Mouse (Mus musculus): ENCODE data around the gene Vnn1. TPM values are rescaled to one million over a fixed set of nuclear protein-coding genes. Genes with fewer than 3 reads are reported as not detected.

Gene Vnn1
- polyA plus RNA-seq, 1 experiment from 2014 or later: 3.1 TPM

DNA sequence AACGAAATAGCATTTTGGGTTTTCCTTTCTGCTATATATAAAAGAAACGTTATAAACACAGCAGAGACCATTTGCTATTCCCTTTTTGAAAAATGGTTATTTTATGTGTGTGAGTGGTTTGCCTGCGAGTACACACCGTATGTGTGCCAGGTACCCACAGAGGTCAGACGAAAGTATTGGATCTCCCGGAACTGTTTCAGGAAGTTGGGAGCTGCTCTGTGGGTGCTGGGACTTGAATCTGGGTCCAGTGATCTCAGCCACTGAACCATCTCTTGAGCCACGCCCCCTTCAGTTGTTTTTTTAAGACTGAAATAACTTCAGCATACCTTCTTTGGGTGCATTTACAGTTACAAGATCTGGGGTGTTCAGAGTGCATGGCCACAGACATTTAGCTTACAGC, 888 bp downstream of the Vnn1 start:
- 79% methylated on average over 7 of the region's 7 CpGs for WGBS
- Histone ChIP-seq H3K36me3 (ENCODE audit: control insufficient read depth, insufficient read depth, low read length) (no peaks in the 10 kb centered on the region), H3K27me3 (ENCODE audit: control insufficient read depth, insufficient read depth, low read length) (no peaks in the 10 kb centered on the region)

DNA sequence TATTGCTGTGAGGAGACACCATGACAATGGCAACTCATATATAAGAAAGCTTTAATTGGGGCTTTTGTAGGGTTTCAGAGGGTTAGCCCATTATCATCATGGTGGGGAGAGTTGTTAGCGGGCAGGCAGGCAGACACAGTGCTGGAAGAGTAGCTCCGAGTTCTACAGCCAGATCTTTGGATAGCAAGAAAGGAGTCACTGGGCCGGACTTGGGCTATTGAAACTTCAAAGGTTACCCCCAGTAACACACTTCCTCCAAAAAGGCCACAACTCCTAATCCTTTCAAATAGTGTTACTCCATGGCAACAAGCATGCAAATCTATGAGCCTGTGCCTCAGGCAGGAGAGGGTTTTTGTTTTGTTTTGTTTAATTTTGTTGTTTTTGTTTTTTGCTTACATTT, 6.6 kb downstream of the Vnn1 start:
- WGBS: 61% methylated on average over 3 of the region's 3 CpGs
- ATAC-seq (ENCODE audit: low FRiP score): no peak
- no peaks in the 10 kb centered on the region for H3K27me3 ChIP-seq (ENCODE audit: control insufficient read depth, insufficient read depth, low read length)
- no peaks in the 10 kb centered on the region for H3K9me3 ChIP-seq (ENCODE audit: control insufficient read depth, low read length)
- H3K9ac ChIP-seq (ENCODE audit: low read depth, low read length): no peak overlapping the region
- H3K4me2 ChIP-seq (replicated peaks; ENCODE audit: low read depth, low read length): no peak overlapping the region
- no peak overlapping the region for H3K27ac ChIP-seq (ENCODE audit: low read depth, low read length)
- H3K36me3 ChIP-seq (ENCODE audit: control insufficient read depth, insufficient read depth, low read length): no peaks in the 10 kb centered on the region
- H3K4me3 ChIP-seq (ENCODE audit: low read depth, low read length): no peak overlapping the region
- DNase-seq (ENCODE audit: low spot score): no peak
- no peaks in the 10 kb centered on the region for H3K4me1 ChIP-seq (replicated peaks; ENCODE audit: control insufficient read depth, insufficient read depth, low read length)

More for the DNA sequence above, 888 bp downstream of the Vnn1 start:
- H3K27ac ChIP-seq (ENCODE audit: low read depth, low read length): no peak overlapping the region
- H3K4me3 ChIP-seq (ENCODE audit: low read depth, low read length): no peak overlapping the region
- ATAC-seq (ENCODE audit: low FRiP score): no peak
- H3K4me1 ChIP-seq (replicated peaks; ENCODE audit: control insufficient read depth, insufficient read depth, low read length): no peaks in the 10 kb centered on the region
- no peak overlapping the region for H3K9ac ChIP-seq (ENCODE audit: low read depth, low read length)
- no peaks in the 10 kb centered on the region for H3K9me3 ChIP-seq (ENCODE audit: control insufficient read depth, low read length)
- no peak for DNase-seq (ENCODE audit: low spot score)
- no peak overlapping the region for H3K4me2 ChIP-seq (replicated peaks; ENCODE audit: low read depth, low read length)

DNA sequence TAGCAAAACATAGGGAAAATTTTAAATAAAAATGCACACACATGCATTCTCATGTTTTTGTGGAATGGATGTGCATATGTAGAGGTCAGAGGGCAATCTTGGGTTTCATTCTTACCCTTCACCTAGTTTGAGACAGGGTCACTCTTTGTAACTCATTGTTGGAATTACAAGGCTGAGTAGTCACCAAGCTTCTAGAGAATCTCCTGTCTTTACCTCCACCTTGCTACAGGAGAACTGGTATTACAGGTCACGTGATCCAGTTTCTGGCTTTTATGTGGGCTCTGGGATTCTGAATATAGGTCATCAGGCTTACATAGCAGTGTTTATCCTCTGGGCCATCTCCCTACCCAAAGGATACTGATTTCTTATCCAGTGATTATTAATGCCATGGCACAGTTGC, 11.2 kb downstream of the Vnn1 start:
- Histone ChIP-seq H3K9me3 (ENCODE audit: control insufficient read depth, low read length) (no peaks in the 10 kb centered on the region), H3K27me3 (ENCODE audit: control insufficient read depth, insufficient read depth, low read length) (no peaks in the 10 kb centered on the region), H3K27ac (ENCODE audit: low read depth, low read length) (no peak overlapping the region), H3K9ac (ENCODE audit: low read depth, low read length) (no peak overlapping the region), H3K36me3 (ENCODE audit: control insufficient read depth, insufficient read depth, low read length) (no peaks in the 10 kb centered on the region), H3K4me3 (ENCODE audit: low read depth, low read length) (no peak overlapping the region), H3K4me2 (replicated peaks; ENCODE audit: low read depth, low read length) (no peak overlapping the region), H3K4me1 (replicated peaks; ENCODE audit: control insufficient read depth, insufficient read depth, low read length) (no peaks in the 10 kb centered on the region)
- 93% methylated on average over 1 of the region's 1 CpGs for WGBS
- DNase-seq (ENCODE audit: low spot score) (no peak), ATAC-seq (ENCODE audit: low FRiP score) (no peak)

DNA sequence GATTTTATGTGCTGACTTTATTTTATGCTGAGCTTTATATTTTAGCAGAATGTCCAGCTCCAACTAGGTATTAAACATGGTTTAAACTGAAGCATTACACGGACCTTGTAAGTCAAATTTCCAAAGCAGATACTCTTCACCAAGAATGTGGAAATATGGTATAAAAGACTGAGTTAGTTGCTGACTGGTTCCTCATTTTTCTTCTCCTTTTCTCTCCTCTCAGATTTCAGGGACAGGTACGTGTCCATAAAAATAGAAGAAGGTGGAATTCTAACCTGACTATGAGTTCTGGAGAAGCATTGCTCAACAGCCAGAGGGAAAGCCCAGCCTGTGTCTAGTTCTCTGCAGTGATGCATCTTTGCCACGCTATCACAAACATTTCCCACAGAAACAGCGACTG, 25.6 kb downstream of the Vnn1 start, which contains the start of gene Taar1:
Taar1 (plus strand) TSS at position 301 of the 400 bp plus-strand sequence.
- no peaks in the 10 kb centered on the region for H3K4me1 ChIP-seq (replicated peaks; ENCODE audit: control insufficient read depth, insufficient read depth, low read length)
- WGBS: 87% methylated on average over 4 of the region's 4 CpGs
- H3K4me3 ChIP-seq (ENCODE audit: low read depth, low read length): no peak within 1 kb of the TSS
- H3K9ac ChIP-seq (ENCODE audit: low read depth, low read length): no peak within 1 kb of the TSS
- no peak within 1 kb of the TSS for H3K4me2 ChIP-seq (replicated peaks; ENCODE audit: low read depth, low read length)
- H3K27me3 ChIP-seq (ENCODE audit: control insufficient read depth, insufficient read depth, low read length): no peaks in the 10 kb centered on the region
- ATAC-seq (ENCODE audit: low FRiP score) (no peak), DNase-seq (ENCODE audit: low spot score) (no peak)
- H3K9me3 ChIP-seq (ENCODE audit: control insufficient read depth, low read length): no peaks in the 10 kb centered on the region
- no peaks in the 10 kb centered on the region for H3K36me3 ChIP-seq (ENCODE audit: control insufficient read depth, insufficient read depth, low read length)
- no peak within 1 kb of the TSS for H3K27ac ChIP-seq (ENCODE audit: low read depth, low read length)

DNA sequence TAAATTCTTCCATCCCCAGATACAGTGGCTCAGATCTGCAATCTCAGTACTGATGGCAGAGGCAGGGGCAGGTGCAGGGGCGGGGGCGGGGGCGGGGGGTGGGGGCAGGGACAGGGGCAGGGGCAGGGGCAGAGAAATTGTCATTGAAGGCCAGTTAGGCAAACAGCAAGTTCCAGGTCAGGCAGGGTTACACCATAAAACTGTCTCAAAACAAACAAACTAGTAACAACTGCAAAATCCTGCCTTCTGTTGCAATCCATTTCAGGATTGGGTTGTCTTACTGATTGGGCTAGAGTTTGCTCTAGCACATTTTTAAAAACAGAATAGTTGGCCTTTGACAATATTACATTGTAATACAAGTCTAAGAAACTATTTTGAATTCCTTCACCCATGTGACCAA, 28.0 kb downstream of the Vnn1 start:
- Histone ChIP-seq H3K36me3 (ENCODE audit: control insufficient read depth, insufficient read depth, low read length) (no peaks in the 10 kb centered on the region), H3K4me3 (ENCODE audit: low read depth, low read length) (no peak overlapping the region), H3K27ac (ENCODE audit: low read depth, low read length) (no peak overlapping the region), H3K4me2 (replicated peaks; ENCODE audit: low read depth, low read length) (no peak overlapping the region), H3K4me1 (replicated peaks; ENCODE audit: control insufficient read depth, insufficient read depth, low read length) (no peaks in the 10 kb centered on the region), H3K9me3 (ENCODE audit: control insufficient read depth, low read length) (no peaks in the 10 kb centered on the region), H3K27me3 (ENCODE audit: control insufficient read depth, insufficient read depth, low read length) (no peaks in the 10 kb centered on the region), H3K9ac (ENCODE audit: low read depth, low read length) (no peak overlapping the region)
- 76% methylated on average over 3 of the region's 3 CpGs for WGBS
- DNase-seq (ENCODE audit: low spot score) (no peak), ATAC-seq (ENCODE audit: low FRiP score) (no peak)

DNA sequence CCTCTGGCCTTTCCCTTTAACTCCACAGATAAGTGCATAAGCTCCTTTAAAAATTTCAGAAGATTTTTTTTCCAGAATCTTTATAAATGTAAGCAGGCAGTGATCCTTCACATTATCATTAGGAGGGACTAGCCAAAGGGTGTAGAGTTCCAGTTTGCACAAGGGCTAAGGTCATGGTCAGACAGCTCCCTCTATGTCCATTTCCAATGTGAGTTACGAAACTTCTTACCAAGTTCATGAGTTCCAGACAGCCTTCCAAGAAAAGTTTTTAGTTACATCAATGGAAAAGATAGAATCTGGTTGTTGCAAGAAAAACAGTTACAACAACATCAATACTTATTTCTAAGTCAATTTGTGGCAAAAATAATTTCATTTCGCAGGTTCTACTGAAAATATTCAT, 29.5 kb downstream of the Vnn1 start:
- DNase-seq (ENCODE audit: low spot score) (no peak), ATAC-seq (ENCODE audit: low FRiP score) (no peak)
- H3K9ac ChIP-seq (ENCODE audit: low read depth, low read length): no peak overlapping the region
- no peaks in the 10 kb centered on the region for H3K27me3 ChIP-seq (ENCODE audit: control insufficient read depth, insufficient read depth, low read length)
- H3K4me3 ChIP-seq (ENCODE audit: low read depth, low read length): no peak overlapping the region
- H3K9me3 ChIP-seq (ENCODE audit: control insufficient read depth, low read length): no peaks in the 10 kb centered on the region
- H3K36me3 ChIP-seq (ENCODE audit: control insufficient read depth, insufficient read depth, low read length): no peaks in the 10 kb centered on the region
- H3K4me1 ChIP-seq (replicated peaks; ENCODE audit: control insufficient read depth, insufficient read depth, low read length): no peaks in the 10 kb centered on the region
- WGBS: 87% methylated on average over 2 of the region's 2 CpGs
- H3K27ac ChIP-seq (ENCODE audit: low read depth, low read length): no peak overlapping the region
- H3K4me2 ChIP-seq (replicated peaks; ENCODE audit: low read depth, low read length): no peak overlapping the region

DNA sequence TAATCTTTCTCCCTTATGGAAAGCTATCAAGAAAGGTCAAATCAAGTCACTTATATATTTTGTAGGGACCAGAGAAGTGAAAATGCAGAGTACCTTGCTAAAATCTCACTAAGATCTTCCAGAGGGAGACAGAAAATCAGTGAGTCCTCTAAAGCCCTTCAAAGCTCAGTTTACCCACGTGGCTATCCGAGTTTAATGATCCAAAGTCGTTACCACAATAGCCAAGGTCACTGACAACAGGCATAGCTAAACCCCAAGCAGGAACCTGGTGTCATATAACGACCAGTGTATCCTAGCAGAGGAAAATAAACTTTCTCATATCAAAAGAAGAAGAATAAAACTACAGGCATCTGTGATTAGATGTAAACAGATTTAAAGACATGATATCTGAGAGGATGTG, 43.1 kb downstream of the Vnn1 start:
- no peak for DNase-seq (ENCODE audit: low spot score)
- WGBS: 56% methylated on average over 4 of the region's 4 CpGs
- Histone ChIP-seq H3K27me3 (ENCODE audit: control insufficient read depth, insufficient read depth, low read length) (no peaks in the 10 kb centered on the region), H3K4me2 (replicated peaks; ENCODE audit: low read depth, low read length) (no peak overlapping the region), H3K36me3 (ENCODE audit: control insufficient read depth, insufficient read depth, low read length) (no peaks in the 10 kb centered on the region), H3K4me3 (ENCODE audit: low read depth, low read length) (no peak overlapping the region), H3K9ac (ENCODE audit: low read depth, low read length) (no peak overlapping the region), H3K27ac (ENCODE audit: low read depth, low read length) (no peak overlapping the region), H3K4me1 (replicated peaks; ENCODE audit: control insufficient read depth, insufficient read depth, low read length) (no peaks in the 10 kb centered on the region), H3K9me3 (ENCODE audit: control insufficient read depth, low read length) (no peaks in the 10 kb centered on the region)
- no peak for ATAC-seq (ENCODE audit: low FRiP score)

DNA sequence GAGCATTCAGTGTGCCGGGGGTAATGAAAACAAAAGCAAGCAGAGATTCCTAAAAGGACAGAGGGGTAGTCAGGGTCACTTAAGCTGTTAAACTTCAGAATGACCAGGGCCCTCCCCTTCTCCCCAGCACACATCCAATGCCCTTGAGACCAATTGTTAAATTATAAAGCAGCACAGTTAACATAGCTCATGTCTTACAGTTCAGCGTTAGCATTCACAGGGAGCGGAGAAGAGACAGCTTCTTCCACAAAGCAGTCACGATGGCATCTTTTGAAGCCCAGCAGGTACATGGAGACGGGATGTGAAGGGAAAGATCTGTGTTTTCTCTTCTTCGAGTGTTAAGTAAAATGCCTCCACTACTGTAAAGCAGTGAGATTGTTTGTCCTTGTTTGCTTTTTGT, 43.8 kb downstream of the Vnn1 start, which contains the start of gene Taar2:
Taar2 (plus strand) TSS at position 261 of the 400 bp plus-strand sequence.
- Histone ChIP-seq H3K27ac (ENCODE audit: low read depth, low read length) (no peak within 1 kb of the TSS), H3K9ac (ENCODE audit: low read depth, low read length) (no peak within 1 kb of the TSS), H3K4me2 (replicated peaks; ENCODE audit: low read depth, low read length) (no peak within 1 kb of the TSS), H3K27me3 (ENCODE audit: control insufficient read depth, insufficient read depth, low read length) (no peaks in the 10 kb centered on the region), H3K36me3 (ENCODE audit: control insufficient read depth, insufficient read depth, low read length) (no peaks in the 10 kb centered on the region), H3K4me3 (ENCODE audit: low read depth, low read length) (no peak within 1 kb of the TSS), H3K4me1 (replicated peaks; ENCODE audit: control insufficient read depth, insufficient read depth, low read length) (no peaks in the 10 kb centered on the region), H3K9me3 (ENCODE audit: control insufficient read depth, low read length) (no peaks in the 10 kb centered on the region)
- 58% methylated on average over 6 of the region's 6 CpGs for WGBS
- DNase-seq (ENCODE audit: low spot score) (no peak), ATAC-seq (ENCODE audit: low FRiP score) (no peak)

DNA sequence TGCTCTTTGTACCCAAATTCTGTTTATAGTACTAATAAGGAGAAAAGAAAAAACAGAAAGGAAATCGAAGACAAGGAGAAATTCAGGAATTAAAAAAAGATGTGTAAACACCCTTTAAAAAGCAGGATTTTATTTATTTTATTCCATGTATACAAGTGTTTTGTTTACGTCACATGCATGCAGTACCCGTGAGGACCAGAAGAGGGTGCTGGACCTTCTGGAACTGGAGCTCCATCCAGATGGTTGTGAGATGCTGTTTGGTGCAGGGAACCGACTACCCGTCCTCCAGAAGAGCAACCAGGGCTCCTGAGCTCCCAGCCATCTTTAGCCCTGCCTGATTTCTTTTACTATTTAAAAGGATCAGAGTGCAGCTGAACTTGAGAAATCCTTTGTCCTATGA, 48.0 kb downstream of the Vnn1 start:
- Histone ChIP-seq H3K9ac (ENCODE audit: low read depth, low read length) (no peak overlapping the region), H3K9me3 (ENCODE audit: control insufficient read depth, low read length) (no peaks in the 10 kb centered on the region), H3K4me3 (ENCODE audit: low read depth, low read length) (no peak overlapping the region), H3K27me3 (ENCODE audit: control insufficient read depth, insufficient read depth, low read length) (no peaks in the 10 kb centered on the region), H3K36me3 (ENCODE audit: control insufficient read depth, insufficient read depth, low read length) (no peaks in the 10 kb centered on the region), H3K4me1 (replicated peaks; ENCODE audit: control insufficient read depth, insufficient read depth, low read length) (no peaks in the 10 kb centered on the region), H3K4me2 (replicated peaks; ENCODE audit: low read depth, low read length) (no peak overlapping the region), H3K27ac (ENCODE audit: low read depth, low read length) (no peak overlapping the region)
- ATAC-seq (ENCODE audit: low FRiP score): no peak
- 79% methylated on average over 5 of the region's 5 CpGs for WGBS
- DNase-seq (ENCODE audit: low spot score): peak; percentile 9
